Mouse (Mus musculus) gastrocnemius, postnatal 25 days (tissue): Measurements from ENCODE around the gene Olfr561. TPM values are rescaled to one million over a fixed set of nuclear protein-coding genes. Genes with fewer than 3 reads are reported as not detected.

Experiments used
- DNase-seq: peaks from one replicate; pipeline ENCODE4 v3.0.0; 2022
- long read RNA-seq, 2 experiments: library from polyadenylated mRNA; stranded (forward); transcript quantifications; one replicate each; pipeline ENCODE4 v2.0.0; 2021
- total RNA-seq, 2 experiments: library from RNA; stranded (reverse); gene quantifications; 1 replicate in 1 of 2; 2 replicates in 1 of 2; pipeline ENCODE4 v1.2.3; 2021

Olfr561 gene
- not detected for total RNA-seq
- long read RNA-seq, experiment 1: 0 reads
- long read RNA-seq, experiment 2: 0 reads

- no peak for DNase-seq
Measured at GRCm38 (mm10) chr7:102770921-102771320, at the start of gene Olfr561. Gene Olfr561, plus strand, starts transcription at chr7:102771221.

GRCm38 (mm10) chr7:102727391-102727790 lies 43.6 kb upstream of the Olfr561 start, which contains the start of gene Olfr559:
Gene Olfr559, minus strand, starts transcription at chr7:102727491.
- DNase-seq: no peak

GRCm38 (mm10) chr7:102733793-102734192 lies 37.2 kb upstream of the Olfr561 start:
- no peak for DNase-seq

GRCm38 (mm10) chr7:102737705-102738104 lies 33.3 kb upstream of the Olfr561 start:
- no peak for DNase-seq

- no peak for DNase-seq
Measured at GRCm38 (mm10) chr7:102752086-102752485, 18.9 kb upstream of the Olfr561 start.

GRCm38 (mm10) chr7:102759266-102759665 lies 11.8 kb upstream of the Olfr561 start, which contains the start of the genes Olfr560 and Olfr78:
Gene Olfr560, minus strand, starts transcription at chr7:102759366.
Gene Olfr78, minus strand, starts transcription at chr7:102759471.
- no peak for DNase-seq

- no peak for DNase-seq
Measured at GRCm38 (mm10) chr7:102803180-102803579, 32.2 kb downstream of the Olfr561 start, which contains the start of gene Olfr564. Gene Olfr564, plus strand, starts transcription at chr7:102803480.

Other genes starting within 250 kb of the Olfr561 start
- gene Olfr547, start 236.5 kb upstream of the Olfr561 start, total RNA-seq: not detected
- gene Olfr548-ps1, start 230.3 kb upstream of the Olfr561 start, total RNA-seq: not detected
- not detected for gene Olfr549, start 221.4 kb upstream of the Olfr561 start, total RNA-seq
- gene Trim21, start 205.7 kb upstream of the Olfr561 start, total RNA-seq: 1 to 10 TPM; 2.8 to 3.8 TPM
- gene Olfr550, start 199.8 kb upstream of the Olfr561 start, total RNA-seq: under 1 TPM in 1 of 2 experiments, not detected in 1; 0.16 TPM
- not detected for gene Olfr551, start 179.3 kb upstream of the Olfr561 start, total RNA-seq
- gene Olfr552, start 173.5 kb upstream of the Olfr561 start, total RNA-seq: under 1 TPM; 0.10 to 0.11 TPM
- gene Olfr553, start 153.0 kb upstream of the Olfr561 start, total RNA-seq: not detected
- gene Olfr554, start 132.8 kb upstream of the Olfr561 start, total RNA-seq: not detected
- gene Olfr555, start 112.4 kb upstream of the Olfr561 start, total RNA-seq: not detected
- not detected for gene Olfr556, start 106.3 kb upstream of the Olfr561 start, total RNA-seq
- gene Trim68, start 83.9 kb upstream of the Olfr561 start, total RNA-seq: 1 to 10 TPM; 4.0 to 4.1 TPM
- gene Olfr557, start 75.3 kb upstream of the Olfr561 start, total RNA-seq: not detected
- 1 to 10 TPM; 1.4 to 1.8 TPM for gene Olfr558, start 69.0 kb upstream of the Olfr561 start, total RNA-seq
- gene Olfr33, start 52.2 kb upstream of the Olfr561 start, total RNA-seq: under 1 TPM in 1 of 2 experiments, not detected in 1; 0.31 TPM
- gene Olfr559, start 43.7 kb upstream of the Olfr561 start, total RNA-seq: not detected
- gene Olfr560, start 11.9 kb upstream of the Olfr561 start, total RNA-seq: not detected
- under 1 TPM; 0.31 to 0.56 TPM for gene Olfr78, start 11.8 kb upstream of the Olfr561 start, total RNA-seq
- gene Olfr564, start 32.3 kb downstream of the Olfr561 start, total RNA-seq: not detected
- gene Olfr566, start 87.5 kb downstream of the Olfr561 start, total RNA-seq: not detected
- gene Olfr568, start 105.9 kb downstream of the Olfr561 start, total RNA-seq: not detected
- gene Olfr569, start 119.7 kb downstream of the Olfr561 start, total RNA-seq: not detected
- not detected for gene Olfr570, start 123.4 kb downstream of the Olfr561 start, total RNA-seq
- not detected for gene Olfr571, start 146.3 kb downstream of the Olfr561 start, total RNA-seq
- gene Olfr572, start 153.2 kb downstream of the Olfr561 start, total RNA-seq: not detected
- not detected for gene Olfr573-ps1, start 171.4 kb downstream of the Olfr561 start, total RNA-seq
- not detected for gene Olfr574, start 177.2 kb downstream of the Olfr561 start, total RNA-seq
- gene Olfr575, start 187.6 kb downstream of the Olfr561 start, total RNA-seq: not detected
- not detected for gene Olfr576, start 191.4 kb downstream of the Olfr561 start, total RNA-seq
- gene Olfr577, start 204.7 kb downstream of the Olfr561 start, total RNA-seq: not detected
- not detected for gene Olfr578, start 218.1 kb downstream of the Olfr561 start, total RNA-seq